Mouse (Mus musculus) frontal cortex, postnatal 14 days (tissue): Measurements from ENCODE around the gene Gm49450.

Experiments
- DNase-seq, 2 experiments: peaks; one replicate each; pipeline ENCODE4 v3.0.0; 2022; ENCODE audit warnings: low spot score in 2 of 2

Gene Gm49450

DNA sequence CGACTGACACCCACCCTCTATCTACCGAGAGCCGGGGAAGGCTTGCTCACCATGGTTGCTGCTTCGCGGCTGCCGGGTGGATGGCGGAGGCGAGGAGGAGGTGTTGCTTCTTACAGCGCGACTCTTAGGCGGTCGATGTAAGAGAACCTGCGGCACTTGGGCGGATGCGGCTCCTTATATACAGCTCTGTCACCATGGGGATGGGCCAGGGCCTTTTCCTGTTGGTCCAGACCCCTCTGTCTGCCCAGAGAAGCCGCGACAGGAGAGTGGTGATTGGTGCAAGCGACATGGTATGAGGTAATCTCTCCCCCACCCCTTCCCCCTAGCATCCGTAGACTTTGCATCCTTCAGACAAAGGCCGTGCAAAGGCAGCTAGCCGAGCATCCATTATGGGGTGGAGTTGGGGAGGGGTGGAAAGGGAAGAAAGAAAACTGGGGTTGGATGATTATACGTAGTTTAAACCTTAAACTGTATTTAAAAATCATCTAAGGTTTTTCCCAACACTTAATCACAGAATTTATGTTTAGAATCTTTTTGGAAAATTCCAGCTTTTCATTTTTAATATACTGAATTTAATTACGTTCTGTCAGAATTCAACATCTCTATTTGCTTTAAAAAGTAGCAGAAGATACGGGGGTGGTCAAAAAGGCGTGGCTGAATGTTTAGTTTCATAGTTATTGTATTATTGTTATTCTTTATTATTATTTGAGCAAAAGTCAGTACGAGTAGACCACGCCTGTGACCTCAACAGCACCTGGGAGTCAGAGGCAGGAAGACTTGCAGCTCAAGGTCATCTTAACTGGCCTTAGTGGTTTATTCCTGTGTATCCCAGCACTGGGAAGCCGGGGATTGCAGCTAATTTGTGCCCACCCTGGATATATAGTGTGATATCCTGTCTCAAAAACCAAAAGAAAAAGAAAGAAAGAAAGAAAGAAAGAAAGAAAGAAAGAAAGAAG lies at the start of gene Gm49450, which contains the start of gene Tuba1a:
Gene Gm49450 (minus strand): TSS at position 151 of the 956 bp plus-strand sequence.
Gene Tuba1a (minus strand): TSS at position 303 of the 956 bp plus-strand sequence.
- DNase-seq, result peak; percentile 96 to 97

DNA sequence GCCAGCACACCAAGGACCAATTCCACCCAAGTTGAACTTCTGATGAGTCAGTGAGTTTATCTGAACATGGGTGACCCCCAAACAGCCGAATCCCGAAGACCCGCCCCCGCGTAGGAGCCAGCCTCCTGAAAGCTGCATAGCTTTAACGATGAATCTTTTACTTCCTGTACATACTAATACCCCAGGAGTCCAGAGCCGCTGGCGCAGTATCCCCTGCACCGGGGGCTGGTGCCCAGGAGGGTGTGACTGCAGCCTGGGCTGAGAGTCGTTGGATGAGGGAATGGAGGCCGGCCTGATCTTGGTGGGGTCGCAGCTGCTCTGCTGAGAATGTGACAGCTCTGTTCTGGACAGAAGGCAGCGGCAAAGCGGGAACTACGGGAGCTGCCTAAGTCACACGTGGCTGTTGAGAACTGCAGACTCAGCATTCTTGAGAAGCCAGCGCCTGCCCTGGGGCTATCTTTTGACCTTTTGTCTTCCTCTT lies 48.1 kb upstream of the Gm49450 start:
- no peak for DNase-seq

DNA sequence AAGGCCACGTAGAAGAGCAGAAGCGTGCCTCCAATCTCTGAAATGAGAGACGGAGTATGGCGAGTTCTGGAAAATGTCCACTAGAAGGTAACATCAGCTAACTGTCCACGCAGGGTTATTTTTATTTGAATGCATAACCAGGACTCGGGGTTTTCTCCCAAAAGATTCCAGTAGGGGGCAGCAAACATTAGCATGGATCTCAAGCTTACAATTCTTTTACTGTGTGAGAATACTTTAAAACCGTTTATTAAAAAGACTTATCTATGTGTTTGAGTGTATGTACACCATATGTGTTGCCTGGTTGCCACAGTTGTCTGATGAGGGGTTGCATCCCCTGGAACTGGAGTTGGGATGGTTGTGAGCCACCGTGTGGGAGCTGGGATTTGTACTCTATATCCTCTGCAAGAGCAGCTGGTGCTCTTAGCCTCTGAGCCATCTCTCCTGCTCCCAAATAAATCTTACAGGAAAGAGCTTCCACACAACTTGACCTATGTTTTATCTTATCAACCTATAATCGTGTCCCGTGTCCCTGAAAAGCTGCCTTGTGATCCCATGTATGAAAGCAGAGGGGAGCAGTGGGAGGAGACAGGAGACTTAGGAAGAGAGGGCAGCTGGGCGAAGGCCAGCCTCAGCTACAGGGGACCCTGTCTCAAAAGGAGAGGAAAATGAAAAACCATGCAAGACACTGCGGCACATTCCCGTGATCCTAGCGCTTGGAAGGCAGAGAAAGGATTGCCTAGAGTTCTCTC lies 47.4 kb upstream of the Gm49450 start:
- DNase-seq, result peak in 1 of 2 experiments; percentile 37

DNA sequence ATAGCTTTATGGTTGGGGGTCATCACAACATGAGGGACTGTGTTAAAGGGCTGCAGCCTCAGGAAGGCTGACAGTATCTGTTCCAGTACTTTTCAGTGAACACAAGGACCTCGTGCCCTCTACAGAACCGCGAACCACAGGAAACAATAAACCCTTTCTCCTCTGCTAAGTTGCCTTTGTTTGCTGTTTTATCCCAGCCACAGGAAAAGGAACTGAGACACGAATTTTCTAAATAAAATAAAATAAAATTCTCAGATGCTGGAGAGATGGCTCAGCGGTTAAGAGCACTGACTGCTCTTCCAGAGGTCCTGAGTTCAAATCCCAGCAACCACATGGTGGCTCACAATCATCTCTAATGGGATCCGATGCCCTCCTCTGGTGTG lies 45.4 kb upstream of the Gm49450 start:
- DNase-seq, result no peak

DNA sequence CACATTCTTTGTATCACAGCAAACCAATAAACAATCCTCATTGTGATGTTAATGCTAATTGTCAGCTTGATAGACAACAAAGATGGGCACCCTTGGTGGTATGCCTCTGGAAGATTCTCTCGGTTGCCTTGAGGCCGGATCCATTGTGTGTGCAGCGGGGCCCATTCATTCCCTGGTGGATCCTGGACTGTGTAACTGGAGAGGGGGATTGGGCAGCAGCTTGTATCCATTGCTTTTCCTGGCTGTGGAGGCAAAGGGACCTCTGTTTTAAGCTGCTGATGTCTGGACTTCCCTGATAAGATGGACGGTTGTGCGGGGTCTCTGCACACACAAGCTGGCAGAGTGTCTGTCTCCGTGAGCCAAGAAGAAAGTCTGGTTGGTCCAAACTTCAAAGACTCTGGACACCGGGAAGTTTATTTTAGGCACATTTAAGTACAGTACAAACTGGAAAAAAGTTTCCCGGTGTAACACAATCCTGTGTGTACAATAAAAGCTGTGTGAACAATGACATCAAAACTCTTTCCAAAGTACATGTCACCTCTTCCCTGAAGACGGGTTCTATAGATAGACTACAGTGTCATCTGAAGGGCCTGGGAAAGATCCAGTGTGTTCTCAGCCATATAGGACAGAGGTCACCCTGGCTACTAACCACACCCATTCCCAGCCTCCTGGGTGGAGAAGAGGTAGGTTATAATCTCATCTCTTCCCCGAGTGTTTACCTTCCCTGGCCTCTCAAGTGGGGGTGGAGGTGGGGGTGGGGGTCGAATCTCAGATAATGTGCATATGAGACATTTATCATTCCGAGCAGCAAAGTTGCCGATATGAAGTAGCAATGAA lies 44.8 kb upstream of the Gm49450 start:
- DNase-seq, result no peak

DNA sequence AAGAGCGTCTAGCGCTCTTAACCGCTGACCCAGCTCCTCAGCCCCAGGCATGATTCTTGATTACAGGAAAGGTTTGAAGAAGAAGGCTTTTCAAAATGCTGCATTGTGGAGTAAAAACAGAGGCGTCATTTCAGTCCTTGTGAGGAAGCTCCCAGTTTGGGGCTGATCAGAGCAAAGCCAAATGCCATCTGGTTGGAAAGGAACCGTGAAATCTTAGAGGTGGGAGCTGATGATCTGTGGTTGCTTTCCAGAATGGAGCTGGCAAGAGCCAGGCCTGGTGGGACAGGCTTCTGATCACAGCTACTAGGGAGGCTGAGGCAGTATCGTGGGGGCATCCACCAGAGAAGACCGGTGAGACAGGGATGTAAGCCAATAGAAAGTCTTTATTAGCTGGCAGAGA lies 43.5 kb upstream of the Gm49450 start:
- DNase-seq, result no peak

DNA sequence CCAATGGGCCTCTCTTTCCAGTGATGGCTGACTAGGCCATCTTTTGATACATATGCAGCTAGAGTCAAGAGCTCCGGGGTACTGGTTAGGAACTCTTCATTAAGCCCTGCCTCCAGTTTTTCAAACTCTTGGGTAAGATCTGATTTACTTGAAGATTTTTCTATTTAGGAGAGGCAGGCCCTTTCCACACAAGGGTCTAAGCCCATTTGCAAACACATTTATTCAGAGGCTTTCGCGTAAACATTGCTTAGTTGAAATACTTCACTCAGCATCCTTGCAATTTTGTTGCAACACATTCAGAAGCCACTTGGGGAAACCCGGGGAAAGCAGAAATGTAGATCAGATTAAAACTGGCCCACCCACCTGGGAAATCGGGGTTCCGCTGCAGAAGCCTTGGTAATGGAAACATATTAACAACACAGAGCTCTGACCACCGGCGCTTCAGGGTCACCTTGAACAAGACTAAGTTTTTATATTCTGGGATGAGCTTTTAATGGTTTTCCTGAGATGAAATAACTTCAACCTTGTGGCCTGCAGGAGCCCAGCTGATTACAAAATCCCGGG lies 41.7 kb upstream of the Gm49450 start:
- DNase-seq, result no peak

DNA sequence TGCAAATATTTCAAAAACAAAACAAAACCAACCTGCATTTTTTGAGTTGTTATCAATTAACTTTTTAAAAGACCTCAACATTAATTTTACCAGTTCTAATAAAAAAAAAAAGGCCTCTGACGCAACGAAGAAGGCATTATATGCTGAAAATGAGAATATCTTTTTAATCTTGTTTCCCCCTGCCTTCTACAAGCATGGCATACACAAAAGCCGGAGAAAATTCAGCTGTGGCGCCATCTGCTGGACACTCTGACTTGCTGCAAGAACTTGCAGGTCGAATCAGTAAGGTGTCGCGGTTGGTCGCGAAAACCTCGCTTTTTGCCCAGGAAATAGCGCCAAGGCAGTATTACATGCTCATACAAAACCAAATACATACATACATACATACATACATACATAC lies 40.5 kb upstream of the Gm49450 start:
- peak; percentile 78 to 81 for DNase-seq

DNA sequence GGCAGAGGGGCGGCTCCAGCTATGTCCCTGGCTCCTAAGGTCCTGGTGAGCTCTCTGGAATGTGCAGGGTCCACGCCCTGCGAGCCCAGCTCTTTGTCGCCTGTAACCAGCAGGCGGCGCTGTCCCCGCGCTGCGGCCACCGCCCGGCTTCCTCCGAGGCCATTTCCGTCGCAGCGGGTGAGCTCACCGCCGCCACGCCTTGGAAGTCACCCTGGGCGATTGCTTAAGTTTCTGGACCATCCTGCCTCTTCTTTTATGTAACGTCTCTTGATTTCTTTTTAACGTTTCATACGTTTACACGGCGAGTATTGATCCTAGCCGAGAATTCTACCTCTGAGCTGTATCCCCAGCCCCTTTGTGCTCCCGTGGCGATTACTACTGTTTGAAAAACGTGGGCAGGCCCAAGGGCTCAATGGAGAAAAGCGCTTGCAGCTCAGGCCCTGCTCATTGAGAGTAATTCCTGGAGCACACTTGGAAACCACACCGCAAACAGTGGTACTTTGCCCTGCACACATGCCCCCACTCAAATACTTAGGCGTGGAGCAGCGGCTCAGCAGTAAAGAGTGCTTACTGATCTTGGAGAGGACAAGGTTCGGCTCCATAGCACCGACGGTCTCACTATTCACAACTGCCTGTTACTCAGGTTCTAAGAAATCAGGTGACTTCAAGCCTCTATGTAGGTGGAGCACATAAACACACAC lies 39.9 kb upstream of the Gm49450 start:
- peak; percentile 84 to 93 for DNase-seq

DNA sequence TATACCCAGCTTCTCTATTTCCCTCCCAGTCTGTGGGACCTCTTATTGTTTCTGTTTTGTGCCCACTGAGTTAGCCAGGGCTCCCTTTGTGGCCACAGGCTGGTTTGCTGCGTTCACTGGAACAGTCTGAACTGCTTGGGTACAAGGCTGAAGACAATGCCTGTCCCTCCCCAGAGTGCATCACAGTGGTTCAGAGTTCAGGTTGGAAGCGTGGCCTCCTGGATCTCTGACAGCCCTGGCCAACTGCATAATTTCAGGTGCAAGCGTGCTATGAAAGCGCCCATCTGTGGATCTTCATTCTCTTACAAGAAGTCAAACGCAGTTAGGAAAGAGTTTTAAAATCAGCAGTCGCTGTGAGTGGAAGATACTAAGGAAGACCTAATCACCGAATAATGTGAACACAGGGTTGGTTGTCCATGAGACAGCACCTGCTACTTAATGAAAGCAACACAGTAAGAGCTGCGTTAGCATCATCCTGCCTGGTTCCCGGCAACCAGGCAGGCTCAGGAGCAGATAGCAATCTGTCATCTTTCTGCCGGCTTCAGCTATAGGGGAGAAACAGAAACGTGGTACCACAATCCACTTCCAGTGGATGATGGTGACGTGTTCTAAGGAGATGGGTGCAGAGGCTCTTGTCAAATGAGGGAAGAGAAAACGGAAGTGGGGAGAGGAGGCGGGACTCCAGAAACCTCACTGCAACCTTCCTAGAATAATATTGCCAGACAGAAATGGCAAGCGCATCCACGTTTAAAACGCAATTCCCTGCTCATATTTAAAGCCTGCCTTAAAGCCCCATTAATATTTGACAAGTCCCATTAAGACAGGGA lies 38.9 kb upstream of the Gm49450 start:
- DNase-seq, result peak; percentile 60 to 80

DNA sequence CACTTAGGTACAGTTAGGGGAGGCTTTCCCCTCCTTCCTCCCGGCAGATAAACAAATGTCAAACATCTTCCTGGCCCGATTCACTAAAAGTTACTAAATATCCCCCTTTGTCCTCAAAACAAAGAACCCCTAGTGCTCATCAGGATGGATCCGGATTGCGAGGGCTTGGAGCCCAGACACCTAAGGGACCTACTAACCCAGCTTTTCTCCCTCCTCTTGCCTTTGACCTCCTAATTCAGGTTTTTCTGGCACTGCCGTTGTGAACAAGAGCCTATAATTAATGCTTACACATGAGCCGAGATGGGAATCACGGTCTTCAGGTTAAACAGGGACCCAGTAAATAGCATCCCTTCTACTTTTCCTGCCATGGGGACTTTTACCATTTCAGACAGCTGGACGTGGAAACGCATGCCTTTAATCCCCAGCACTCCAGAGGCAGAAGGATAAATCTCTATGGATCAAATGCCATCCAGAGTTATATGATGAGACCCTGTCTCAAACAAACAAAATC lies 38.2 kb upstream of the Gm49450 start:
- no peak for DNase-seq

DNA sequence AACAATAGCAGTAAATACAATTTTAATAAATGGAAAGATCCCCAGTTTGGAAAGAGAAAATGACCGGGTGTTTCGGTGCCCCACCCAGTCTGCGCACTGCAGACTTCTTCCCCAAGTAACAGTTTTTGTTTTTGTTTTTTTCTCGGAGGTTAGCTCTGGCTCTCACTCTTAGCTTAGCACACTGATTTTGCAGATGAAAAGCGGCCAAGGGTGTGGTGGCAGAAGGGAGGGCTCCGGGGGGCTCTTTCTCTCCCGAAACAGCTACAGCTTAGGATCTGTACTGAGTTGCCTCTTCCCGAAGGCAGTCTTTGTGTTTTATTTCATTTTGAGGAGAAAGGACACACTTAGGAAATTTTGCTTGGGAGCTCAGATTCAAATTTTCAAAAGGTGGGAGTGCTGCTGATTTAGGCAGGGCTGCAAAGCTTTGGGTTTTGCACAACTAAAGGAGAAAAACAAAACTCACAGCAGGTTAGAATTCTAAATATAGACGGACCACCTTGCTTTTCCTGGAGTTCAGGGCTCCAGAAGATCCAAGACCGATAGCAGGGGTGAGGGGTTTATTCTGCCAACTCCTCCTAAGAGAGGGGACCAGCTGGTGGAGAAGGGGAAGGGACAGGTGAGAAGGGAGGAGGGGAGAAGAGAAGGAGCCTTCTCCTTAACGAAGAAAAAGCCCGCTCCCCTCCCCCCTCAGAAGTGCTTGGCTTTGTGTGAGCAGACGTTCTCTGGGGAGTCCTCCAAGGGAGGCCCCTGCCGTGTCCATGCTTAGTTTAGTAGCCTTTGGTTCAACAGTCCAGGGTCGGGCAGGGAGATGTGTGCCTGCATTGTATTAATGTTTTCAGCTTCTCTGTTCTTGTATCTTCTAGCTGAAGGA lies 37.6 kb upstream of the Gm49450 start:
- DNase-seq, result no peak

DNA sequence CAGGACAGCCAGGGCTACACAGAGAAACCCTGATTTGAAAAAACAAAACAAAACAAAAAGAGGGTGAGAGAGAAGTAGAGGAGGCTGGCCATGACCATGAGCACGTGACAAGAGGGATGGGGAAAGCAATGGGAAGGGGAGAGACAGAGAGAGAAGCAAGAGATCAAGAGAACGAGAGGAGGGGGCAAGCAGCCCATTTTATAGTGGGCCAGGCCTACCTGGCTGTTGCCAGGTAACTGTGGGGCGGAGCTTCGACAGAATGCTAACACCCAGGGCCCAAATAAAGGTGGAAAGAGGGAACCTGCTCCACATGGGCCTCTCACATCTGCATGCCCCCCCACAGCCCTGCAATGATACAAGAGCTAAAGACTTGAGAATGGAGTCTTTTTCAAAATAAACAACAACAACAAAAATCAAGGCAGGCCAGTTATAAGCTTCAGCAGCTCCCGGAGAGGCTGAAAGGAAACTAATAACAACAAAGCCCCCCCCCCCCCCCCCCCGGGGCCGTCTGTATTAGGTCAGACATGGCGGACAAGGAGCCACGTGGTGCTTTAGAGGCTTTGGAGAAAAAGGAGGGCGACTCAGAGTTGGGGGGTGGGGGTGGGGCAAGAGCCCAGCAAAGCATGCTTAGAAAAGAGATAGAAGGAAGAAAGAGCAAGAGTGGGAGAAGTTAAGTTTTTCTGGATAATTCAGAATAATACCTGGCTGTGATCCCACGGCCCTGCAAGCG lies 36.5 kb upstream of the Gm49450 start:
- DNase-seq, result no peak

DNA sequence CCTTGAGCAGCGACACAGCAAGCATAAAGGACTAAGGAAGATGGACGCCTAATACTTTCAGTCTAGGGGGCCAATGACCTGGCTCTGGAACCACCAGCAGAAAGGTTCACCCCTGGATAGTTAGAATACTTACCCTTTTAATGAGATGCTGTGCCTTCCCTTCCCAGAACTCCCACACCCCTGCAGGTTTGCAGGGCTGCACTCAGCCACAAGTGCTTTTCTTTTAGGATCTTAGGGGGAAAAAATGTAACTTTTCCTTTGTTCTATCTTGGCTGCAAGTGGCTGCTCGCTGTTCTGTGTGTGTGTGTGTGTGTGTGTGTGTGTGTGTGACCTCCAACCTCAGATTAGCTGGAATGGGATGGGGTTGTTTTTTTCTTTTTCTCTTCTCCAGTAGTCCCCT lies 35.4 kb upstream of the Gm49450 start:
- DNase-seq, result no peak

DNA sequence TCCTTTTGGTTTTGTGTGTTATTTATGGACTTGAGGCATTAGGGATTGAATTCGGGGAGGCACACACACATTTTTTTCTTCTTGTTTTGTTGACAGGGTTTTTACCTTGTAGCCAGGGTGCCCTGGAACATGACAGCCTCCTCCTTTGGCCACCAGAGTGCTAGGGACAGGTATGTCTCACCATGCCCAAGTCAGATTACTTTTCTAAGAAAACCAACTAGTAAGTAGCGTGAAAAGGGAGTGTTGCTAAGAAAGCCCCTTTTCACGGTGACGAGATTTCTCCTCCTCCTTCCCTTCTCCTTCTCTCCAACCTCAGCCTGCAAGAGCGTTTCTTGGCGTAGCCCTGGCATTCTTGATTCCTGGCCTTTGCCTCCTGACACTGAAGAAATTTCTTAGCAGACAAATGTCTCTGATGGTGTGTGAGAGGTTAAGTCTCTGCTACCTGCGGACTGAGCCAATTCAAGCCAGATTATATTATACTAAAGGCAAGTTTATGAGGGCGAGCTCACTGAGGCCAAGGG lies 34.4 kb upstream of the Gm49450 start:
- no peak for DNase-seq

DNA sequence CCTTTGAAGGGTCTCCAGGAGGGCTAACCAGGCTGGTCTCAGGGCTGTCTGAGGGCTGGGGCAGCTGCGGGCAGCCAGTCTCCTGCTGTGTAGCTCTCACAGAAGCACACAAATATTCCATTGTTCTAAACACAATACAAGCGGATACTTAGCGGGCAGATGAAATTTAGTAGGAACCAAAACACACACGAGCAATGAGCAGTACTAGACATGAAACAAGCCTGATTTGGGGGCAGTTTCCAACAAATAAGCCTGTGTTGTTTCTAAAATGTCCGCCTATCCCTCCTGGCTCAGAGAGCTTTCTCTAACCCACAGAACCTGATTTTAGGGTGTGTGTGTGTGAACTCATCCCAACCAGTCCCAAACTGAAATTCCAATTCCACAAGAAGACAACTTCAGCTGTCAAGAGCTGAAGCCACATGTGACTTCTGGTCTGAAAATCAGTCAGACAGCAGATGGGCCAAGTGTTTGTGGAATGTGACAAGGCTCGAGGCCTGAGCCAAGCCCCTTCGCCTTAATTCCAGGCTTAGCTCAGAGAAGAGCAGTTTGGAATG lies 33.8 kb upstream of the Gm49450 start:
- DNase-seq, result no peak

DNA sequence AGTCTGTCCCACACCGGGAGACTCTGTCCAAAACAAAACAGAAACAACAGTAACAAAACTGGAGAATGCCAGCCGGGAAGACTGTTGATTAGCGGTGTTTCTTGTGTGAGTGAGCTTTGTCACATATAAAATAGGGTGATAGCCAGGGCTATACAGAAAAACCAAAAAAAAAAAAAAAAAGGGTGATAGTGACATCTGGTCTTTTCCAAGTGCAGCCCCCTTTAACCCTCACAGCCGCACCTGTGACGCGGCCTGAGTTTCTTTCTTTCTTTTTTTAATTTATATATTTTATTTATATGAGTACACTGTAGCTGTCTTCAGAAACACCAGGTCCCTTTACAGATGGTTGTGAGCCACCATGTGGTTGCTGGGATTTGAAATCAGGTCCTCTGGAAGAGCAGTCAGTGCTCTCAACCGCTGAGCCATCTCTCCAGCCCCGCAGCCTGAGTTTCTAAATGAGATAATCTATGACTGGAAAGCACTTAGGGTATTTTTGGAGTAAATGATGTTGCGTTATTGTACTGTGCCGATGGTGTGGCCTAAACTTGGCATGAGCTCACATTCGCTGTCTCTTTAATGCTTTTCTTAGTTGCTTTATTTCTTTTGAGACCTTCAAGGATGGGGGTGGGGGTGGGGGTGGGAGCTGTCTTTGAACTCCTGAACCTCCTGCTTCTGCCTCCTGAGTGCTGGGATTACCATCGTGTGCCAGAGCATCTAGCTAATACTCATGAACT lies 32.8 kb upstream of the Gm49450 start:
- no peak for DNase-seq
